20 mouse cellular contexts compared by ENCODE assay signal in genomic region chr11:48835923-48836322, GRCm38 (mm10). TPM values are rescaled to one million over a fixed set of nuclear protein-coding genes. Genes with fewer than 3 reads are reported as not detected.
"Had no signal": no experiment of that assay in that cellular context is flagged by ENCODE, and none has a peak within 500 bp of the region (broad histone marks: within the 10 kb centered on the region; RNA-seq: fewer than 3 reads in every experiment).

No protein-coding gene starts in this region.

- H3K4me3 ChIP-seq: limb, embryonic 12.5 days; liver, embryonic 15.5 days; midbrain, embryonic 12.5 days; neural tube, embryonic 12.5 days; neural tube, embryonic 15.5 days had no signal

- H3K36me3 ChIP-seq: limb, embryonic 12.5 days; limb, embryonic 15.5 days; liver, embryonic 12.5 days; liver, embryonic 15.5 days; midbrain, embryonic 12.5 days; midbrain, embryonic 15.5 days; neural tube, embryonic 12.5 days; neural tube, embryonic 15.5 days had no signal

- H3K27me3 ChIP-seq: limb, embryonic 15.5 days had no signal

- H3K27ac ChIP-seq: limb, embryonic 12.5 days; limb, embryonic 15.5 days; liver, embryonic 12.5 days; liver, embryonic 15.5 days; midbrain, embryonic 12.5 days; midbrain, embryonic 15.5 days; neural tube, embryonic 12.5 days; neural tube, embryonic 15.5 days had no signal

- H3K9me3 ChIP-seq: limb, embryonic 12.5 days; limb, embryonic 15.5 days; liver, embryonic 12.5 days; liver, embryonic 15.5 days; midbrain, embryonic 12.5 days; midbrain, embryonic 15.5 days; neural tube, embryonic 12.5 days; neural tube, embryonic 15.5 days had no signal

- DNase-seq: kidney, adult 8-10 months; kidney, postnatal 14 days; kidney, postnatal 4 days; left cerebral cortex, postnatal 4 days; lung, adult 2 months; lung, postnatal 14 days; lung, postnatal 4 days; right cerebral cortex, adult 18-20 months; spleen, adult 18-20 months; thymus, adult 2 months; thymus, postnatal 14 days had no signal

- H3K4me2 ChIP-seq: limb, embryonic 15.5 days; neural tube, embryonic 15.5 days had no signal

- H3K9ac ChIP-seq: limb, embryonic 12.5 days; limb, embryonic 15.5 days; liver, embryonic 12.5 days; liver, embryonic 15.5 days; midbrain, embryonic 12.5 days; midbrain, embryonic 15.5 days; neural tube, embryonic 12.5 days; neural tube, embryonic 15.5 days had no signal

- ATAC-seq: intestine, postnatal 0 days; liver, embryonic 12.5 days; midbrain, embryonic 15.5 days had no signal

RNA-seq across cellular contexts. Expression of gene Trim7, which starts 10.0 kb away (rescaled TPM):
- polyA plus RNA-seq: liver, embryonic 12.5 days had no signal
